Mouse (Mus musculus) CH12.LX (cell line): Measurements from ENCODE around the gene Sbds. TPM values are rescaled to one million over a fixed set of nuclear protein-coding genes. Genes with fewer than 3 reads are reported as not detected.
"Not testable (repeated sequence)": the region's sequence is repeated elsewhere in the genome, so short reads cannot be mapped to it uniquely, and the experiment has no call there.

Experiments used
- DNase-seq: peaks from one replicate; pipeline ENCODE4 v3.0.0-alpha.2; 2013; ENCODE audit errors: extremely low read depth
- H3K27ac ChIP-seq: 2 replicates; pipeline ENCODE4 v1.5.1; 2012; ENCODE audit warnings: low read depth, mild to moderate bottlenecking, control low read depth, moderate library complexity; ENCODE audit not compliant: insufficient read depth
- H3K27me3 ChIP-seq: replicated peaks from 2 replicates; pipeline ENCODE3; 2012; ENCODE audit warnings: inconsistent platforms
- H3K36me3 ChIP-seq, 2 experiments: replicated peaks in 1 of 2; 2 replicates each; pipeline versions ENCODE3 to v1.6.1; 2012; ENCODE audit warnings: inconsistent platforms in 1 of 2, low read length in 1 of 2, mild to moderate bottlenecking in 1 of 2, mixed read lengths in 1 of 2, moderate library complexity in 1 of 2; ENCODE audit not compliant: control insufficient read depth in 1 of 2, insufficient read depth in 1 of 2
- H3K4me1 ChIP-seq, 2 experiments: 2 replicates each; pipeline ENCODE4 v1.6.1; 2012; ENCODE audit warnings: inconsistent platforms in 1 of 2, moderate library complexity in 1 of 2; ENCODE audit not compliant: insufficient read depth in 2 of 2, control insufficient read depth in 1 of 2
- H3K4me2 ChIP-seq: 2 replicates; pipeline ENCODE4 v1.6.1; 2012; ENCODE audit warnings: low read depth, mild to moderate bottlenecking, control low read depth; ENCODE audit not compliant: poor library complexity, insufficient read depth, severe bottlenecking
- H3K4me3 ChIP-seq, 3 experiments: fragments of 150-350 bp in 1 of 3; sonication (generic) in 1 of 3; replicated peaks in 1 of 3; 2 replicates each; pipeline versions ENCODE3 to v1.5.1; 2011 to 2012; ENCODE audit warnings: low read depth in 2 of 3, low read length in 2 of 3, mild to moderate bottlenecking in 2 of 3, moderate library complexity in 2 of 3, control low read depth in 1 of 3, improper control_type of control experiment in 1 of 3, inconsistent platforms in 1 of 3, mixed read lengths in 1 of 3; ENCODE audit not compliant: poor library complexity in 1 of 3
- H3K79me2 ChIP-seq: replicated peaks from 2 replicates; pipeline ENCODE4 v1.6.1; 2012; ENCODE audit warnings: mild to moderate bottlenecking, moderate library complexity; ENCODE audit not compliant: control insufficient read depth, poor library complexity, insufficient read depth, severe bottlenecking; ENCODE audit errors: extremely low read depth
- H3K9ac ChIP-seq: 2 replicates; pipeline ENCODE4 v1.6.1; 2012; ENCODE audit warnings: low read depth, mild to moderate bottlenecking, control low read depth, moderate library complexity; ENCODE audit not compliant: insufficient read depth
- H3K9me3 ChIP-seq: replicated peaks from 2 replicates; pipeline ENCODE3; 2012; ENCODE audit warnings: low read length, inconsistent platforms, mixed read lengths
- BHLHE40 ChIP-seq: IDR thresholded peaks from 2 replicates; pipeline ENCODE4 v1.6.1; 2011; ENCODE audit warnings: mild to moderate bottlenecking, low read depth, low read length, improper control_type of control experiment
- CHD1 ChIP-seq: IDR thresholded peaks from 2 replicates; pipeline ENCODE4 v1.6.1; 2012; ENCODE audit warnings: low read depth, low read length, improper control_type of control experiment, inconsistent platforms
- CTCF ChIP-seq, 2 experiments: IDR thresholded peaks in 1 of 2; conservative IDR thresholded peaks in 1 of 2; 2 replicates each; pipeline ENCODE4 v1.5.1; 2011 to 2012; ENCODE audit warnings: low read depth in 2 of 2, low read length in 2 of 2, improper control_type of control experiment in 1 of 2, inconsistent platforms in 1 of 2, mild to moderate bottlenecking in 1 of 2, moderate library complexity in 1 of 2
- EP300 ChIP-seq: IDR thresholded peaks from 2 replicates; pipeline ENCODE4 v1.6.1; 2011; ENCODE audit warnings: low read length, improper control_type of control experiment
- JUN ChIP-seq: IDR thresholded peaks from 2 replicates; pipeline ENCODE4 v1.6.1; 2011; ENCODE audit warnings: low read depth, mild to moderate bottlenecking, low read length, improper control_type of control experiment, moderate library complexity; ENCODE audit not compliant: insufficient read depth
- MAX ChIP-seq: IDR thresholded peaks from 2 replicates; pipeline ENCODE4 v1.6.1; 2011; ENCODE audit warnings: low read length, improper control_type of control experiment
- MYC ChIP-seq: IDR thresholded peaks from 2 replicates; pipeline ENCODE4 v1.6.1; 2011; ENCODE audit warnings: low read depth, mild to moderate bottlenecking, improper control_type of control experiment, low read length
- POLR2A ChIP-seq: IDR thresholded peaks from 2 replicates; pipeline ENCODE4 v1.6.1; 2011; ENCODE audit warnings: low read depth, mild to moderate bottlenecking, improper control_type of control experiment, low read length
- POLR2AphosphoS2 ChIP-seq: IDR thresholded peaks from 2 replicates; pipeline ENCODE4 v1.6.1; 2011; ENCODE audit warnings: low read depth, low read length, improper control_type of control experiment
- RAD21 ChIP-seq: IDR thresholded peaks from 2 replicates; pipeline ENCODE4 v1.6.1; 2011; ENCODE audit warnings: low read depth, mild to moderate bottlenecking, low read length, improper control_type of control experiment, moderate library complexity
- SIN3A ChIP-seq: IDR thresholded peaks from 2 replicates; pipeline ENCODE4 v1.6.1; 2012; ENCODE audit warnings: low read length, improper control_type of control experiment, inconsistent platforms
- SMC3 ChIP-seq: IDR thresholded peaks from 2 replicates; pipeline ENCODE4 v1.6.1; 2011; ENCODE audit warnings: low read depth, low read length, improper control_type of control experiment
- TCF12 ChIP-seq: IDR thresholded peaks from 2 replicates; pipeline ENCODE4 v1.6.1; 2014; ENCODE audit warnings: low read depth, mild to moderate bottlenecking, inconsistent platforms, low read length, improper control_type of control experiment
- USF2 ChIP-seq: conservative IDR thresholded peaks from 2 replicates; pipeline ENCODE4 v1.6.1; 2011; ENCODE audit warnings: low read depth, low read length, improper control_type of control experiment
- ZC3H11A ChIP-seq: IDR thresholded peaks from 2 replicates; pipeline ENCODE4 v1.6.1; 2012; ENCODE audit warnings: low read depth, mild to moderate bottlenecking, inconsistent platforms, low read length, improper control_type of control experiment
- ZKSCAN1 ChIP-seq: IDR thresholded peaks from 2 replicates; pipeline ENCODE4 v1.6.1; 2012; ENCODE audit warnings: low read depth, inconsistent platforms, low read length, improper control_type of control experiment, borderline replicate concordance
- ZNF384 ChIP-seq: IDR thresholded peaks from 2 replicates; pipeline ENCODE4 v1.6.1; 2012; ENCODE audit warnings: low read depth, low read length, improper control_type of control experiment, inconsistent platforms
- dilution Hi-C: fragments of 300-500 bp; cut with MboI; formaldehyde crosslinking; loops from 2 replicates; pipeline ENCODE4 v1.14.3; 2020; ENCODE audit warnings: low sequenced_read_pairs; ENCODE audit not compliant: extremely low pct_unique_long_range_greater_than_20kb, extremely low pct_ligation_motif_present
- in situ Hi-C: fragments of 300-500 bp; cut with MboI; formaldehyde crosslinking; loops from 3 replicates; pipeline ENCODE4 v1.14.3; 2019; ENCODE audit warnings: low sequenced_read_pairs, low pct_ligation_motif_present, low pct_unique_long_range_greater_than_20kb, mixed read lengths
- polyA plus RNA-seq: library from polyadenylated mRNA; unstranded; fragments of >175 nt; gene quantifications from 2 replicates; pipeline ENCODE4 v1.2.1, GENCODE M21; 2012; ENCODE audit warnings: low read depth; ENCODE audit not compliant: insufficient read length
- total RNA-seq, 2 experiments: library from RNA; depleted of rRNA; stranded (reverse); fragments of 300-350 nt in 1 of 2; fragments of >200 nt in 1 of 2; gene quantifications; 2 replicates each; pipeline ENCODE4 v1.2.3; 2012 to 2014

The Sbds gene
- total and polyA plus RNA-seq, 3 experiments = 37.0 to 81.2 (median 43.9) TPM

DNA sequence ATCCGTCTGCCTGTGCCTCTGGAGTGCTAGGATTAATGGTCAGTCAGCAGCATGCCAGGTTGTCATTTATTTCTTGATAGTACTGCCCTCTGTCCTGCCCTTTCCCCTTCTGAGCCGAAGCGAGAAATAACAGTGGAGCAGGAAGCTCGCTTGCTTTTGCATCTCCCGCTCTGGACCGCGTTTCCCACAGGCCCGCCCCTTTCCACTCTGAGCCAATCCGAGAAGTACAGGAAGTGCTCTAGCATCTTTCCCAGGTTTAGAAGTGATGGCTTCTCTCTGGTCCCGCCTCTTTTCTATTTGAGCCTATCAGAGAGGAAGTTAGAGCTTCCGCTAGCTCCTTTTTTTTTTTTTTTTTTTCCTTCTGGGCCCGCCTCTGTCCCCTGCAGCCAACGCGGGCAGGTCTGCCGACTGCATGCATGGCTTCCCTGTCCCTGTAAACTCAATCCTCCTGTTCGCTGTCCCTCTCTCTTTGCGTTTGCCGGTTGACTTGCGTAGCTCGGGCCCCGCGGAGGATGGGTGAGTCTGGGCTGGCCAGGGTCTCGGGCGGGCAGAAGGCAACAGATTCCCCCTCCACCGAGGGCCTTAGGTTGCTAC is 1.4 kb upstream of the Sbds start (continued):
- TF ChIP-seq MAX = peak; percentile 15; the same call in 1 of the 2 replicates
- TF ChIP-seq ZKSCAN1 = no peak; the same call in 1 of the 2 replicates
- no peak for TF ChIP-seq JUN
- TF ChIP-seq ZC3H11A = no peak
- TF ChIP-seq CHD1 = no peak
- peak; percentile 84; the same call in 1 of the 2 replicates for TF ChIP-seq SIN3A
- 0 out of 2 replicates have a peak, but pooled peaks have one; percentile 63 for TF ChIP-seq POLR2AphosphoS2
- no peak for TF ChIP-seq USF2
- TF ChIP-seq EP300 = no peak
- no peak for TF ChIP-seq SMC3
- TF ChIP-seq POLR2A = peak; percentile 96

DNA sequence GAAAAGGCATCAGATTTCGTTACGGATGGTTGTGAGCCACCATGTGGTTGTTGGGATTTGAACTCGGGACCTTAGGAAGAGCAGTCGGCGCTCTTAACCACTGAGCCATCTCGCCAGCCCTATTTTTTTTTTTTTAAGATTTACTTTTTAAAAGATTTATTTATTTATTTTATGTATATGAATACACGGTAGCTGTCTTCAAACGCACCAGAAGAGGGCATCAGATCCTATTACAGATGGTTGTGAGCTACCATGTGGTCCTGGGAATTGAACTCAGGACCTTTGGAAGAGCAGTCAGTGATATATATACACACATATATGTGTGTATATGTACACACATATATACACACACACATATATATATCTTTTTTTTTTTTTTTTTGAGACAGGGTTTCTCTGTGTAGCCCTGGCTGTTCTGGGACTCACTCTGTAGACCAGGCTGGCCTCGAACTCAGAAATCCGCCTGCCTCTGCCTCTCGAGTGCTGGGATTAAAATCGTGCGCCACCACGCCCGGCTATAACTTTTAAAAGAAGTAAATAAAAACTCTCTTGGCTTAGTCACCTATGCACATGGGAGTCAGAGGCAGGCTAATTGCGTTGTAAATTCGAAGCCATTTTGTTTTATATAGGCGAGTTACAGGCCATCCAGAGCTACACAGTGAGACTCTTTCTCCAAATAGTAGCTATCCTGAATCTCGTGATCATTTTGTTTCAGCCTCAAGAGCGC is 632 bp upstream of the Sbds start:
- H3K4me1 ChIP-seq = peaks cover 2 to 26% of the 10 kb centered on the region in 2 experiments; a peak in 2 of 4 replicates
- DNase-seq = peak; percentile 44

DNA sequence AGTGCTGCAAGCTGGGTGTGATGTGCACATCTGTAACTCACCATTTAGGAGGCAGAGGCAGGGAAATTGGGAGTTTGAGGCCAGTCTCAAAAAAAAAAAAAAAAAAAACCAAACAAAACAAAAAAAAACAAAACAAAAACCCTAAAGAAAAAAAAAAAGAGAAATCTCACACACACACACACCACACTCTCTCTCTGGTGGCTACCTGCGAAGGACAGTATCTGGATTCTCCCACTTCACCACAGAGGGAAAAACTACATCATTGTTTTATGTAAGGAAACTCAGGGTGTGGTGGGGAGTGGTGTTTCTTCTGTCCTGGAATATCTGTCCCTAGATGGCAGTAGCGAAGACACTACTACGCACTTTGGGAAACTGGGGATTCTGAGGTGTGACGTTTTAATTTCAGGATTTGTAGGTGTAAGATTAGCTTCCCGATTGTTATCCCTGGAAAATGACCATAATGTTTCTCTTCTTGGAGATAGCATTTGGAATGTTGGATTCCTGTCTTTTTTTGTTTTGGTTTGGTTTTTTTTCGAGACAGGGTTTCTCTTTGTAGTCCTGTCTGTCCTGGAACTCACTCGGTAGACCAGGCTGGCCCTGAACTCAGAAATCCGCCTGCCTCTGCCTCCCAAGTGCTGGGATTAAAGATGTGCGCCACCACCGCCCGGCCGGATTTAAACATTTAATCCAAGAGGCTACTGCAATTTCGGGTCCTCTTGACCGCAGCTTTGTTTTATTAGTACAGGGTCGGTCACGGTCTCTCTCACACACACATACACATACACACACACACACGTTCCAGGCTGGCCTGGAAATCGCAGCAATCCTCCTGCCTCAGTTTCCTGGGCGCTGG is 940 bp downstream of the Sbds start:
- H3K9me3 ChIP-seq = no peaks in the 10 kb centered on the region
- TF ChIP-seq TCF12 = no peak
- TF ChIP-seq BHLHE40 = no peak
- TF ChIP-seq RAD21 = no peak
- TF ChIP-seq CTCF (conservative IDR thresholded peaks at IDR 0.05 in 1 of 2, IDR thresholded peaks at IDR 0.05 in 1 of 2; ENCODE audit: low read depth in 2 of 2, low read length in 2 of 2) = peak in 1 of 2 experiments; percentile 50; a peak in 2 of 4 replicates
- TF ChIP-seq, all 38 proteins: peak for 1
- peaks cover 40% of the 10 kb centered on the region for H3K79me2 ChIP-seq
- H3K27ac ChIP-seq = peak overlapping the region; percentile 53
- H3K36me3 ChIP-seq = peaks cover 34 to 47% of the 10 kb centered on the region in 2 experiments
- H3K4me2 ChIP-seq = peak overlapping the region; percentile 73
- dilution Hi-C loops = no loop called here
- in situ Hi-C loops = no loop called here
- DNase-seq = peak; percentile 36
- H3K4me3 ChIP-seq = peak overlapping the region; percentile 74 to 94 (median 85)
- H3K9ac ChIP-seq = peak overlapping the region; percentile 69
- peaks cover 2 to 26% of the 10 kb centered on the region in 2 experiments; a peak in 2 of 4 replicates for H3K4me1 ChIP-seq
- no peaks in the 10 kb centered on the region for H3K27me3 ChIP-seq

More for the DNA sequence above, 632 bp upstream of the Sbds start:
- Histone ChIP-seq H3K36me3 (peaks cover 20 to 39% of the 10 kb centered on the region in 2 experiments), H3K9ac (peak overlapping the region; percentile 57; the same call in 1 of the 2 replicates), H3K4me2 (peak overlapping the region; percentile 99), H3K79me2 (peaks cover 42% of the 10 kb centered on the region), H3K4me3 (peak overlapping the region; percentile 44 to 94 (median 88)), H3K27ac (peak overlapping the region; percentile 41)
- dilution Hi-C loops, H3K27me3 ChIP-seq, in situ Hi-C loops, H3K9me3 ChIP-seq: not testable (repeated sequence)
- TF ChIP-seq MYC (peak; percentile 14; the same call in 1 of the 2 replicates), MAX (peak; percentile 29; the same call in 1 of the 2 replicates), ZNF384 (0 out of 2 replicates have a peak, but pooled peaks have one; percentile 12), CTCF (conservative IDR thresholded peaks at IDR 0.05 in 1 of 2, IDR thresholded peaks at IDR 0.05 in 1 of 2; ENCODE audit: low read depth in 2 of 2, low read length in 2 of 2) (peak in 1 of 2 experiments; percentile 30; a peak in 1 of 4 replicates)
